Mouse (Mus musculus) hindbrain, embryonic 14.5 days (tissue): ENCODE data around the gene Fgd6. TPM values are rescaled to one million over a fixed set of nuclear protein-coding genes. Genes with fewer than 3 reads are reported as not detected.
A peak's percentile ranks its signal among the peaks of the same experiment; 100 is the strongest.

Source experiments
- ATAC-seq: fragments of 200-750 bp; cut with Nextera tagmentation; 2 replicates; pipeline ENCODE4 v1.8.0; 2017; ENCODE audit warnings: moderate number of reproducible peaks, mild to moderate bottlenecking, moderate TSS enrichment, moderate library complexity; ENCODE audit not compliant: low FRiP score
- DNase-seq: peaks from one replicate; pipeline ENCODE4 v3.0.0-alpha.2; 2015; ENCODE audit warnings: low spot score
- H3K27ac ChIP-seq: fragments of 300-500 bp; sonication (generic); 2 replicates; pipeline ENCODE4 v1.5.1; 2014; ENCODE audit warnings: mild to moderate bottlenecking, moderate library complexity
- H3K27me3 ChIP-seq: fragments of 300-500 bp; sonication (generic); 2 replicates; pipeline ENCODE4 v1.6.1; 2014; ENCODE audit warnings: mild to moderate bottlenecking, low read length, mixed read lengths; ENCODE audit not compliant: control insufficient read depth, insufficient read depth
- H3K36me3 ChIP-seq: fragments of 300-500 bp; sonication (generic); replicated peaks from 2 replicates; pipeline ENCODE4 v1.6.1; 2014; ENCODE audit not compliant: control insufficient read depth, insufficient read depth
- H3K4me1 ChIP-seq: fragments of 300-500 bp; sonication (generic); replicated peaks from 2 replicates; pipeline ENCODE4 v1.6.1; 2014; ENCODE audit warnings: antibody characterized with exemption, low read length, mixed read lengths; ENCODE audit not compliant: control insufficient read depth, insufficient read depth
- H3K4me2 ChIP-seq: fragments of 300-500 bp; sonication (generic); replicated peaks from 2 replicates; pipeline ENCODE4 v1.6.1; 2014; ENCODE audit warnings: mild to moderate bottlenecking, moderate library complexity
- H3K4me3 ChIP-seq: fragments of 300-500 bp; sonication (generic); replicated peaks from 2 replicates; pipeline ENCODE4 v1.5.1; 2014; ENCODE audit warnings: mild to moderate bottlenecking, low read length
- H3K9ac ChIP-seq: fragments of 300-500 bp; sonication (generic); 2 replicates; pipeline ENCODE4 v1.6.1; 2014
- H3K9me3 ChIP-seq: fragments of 300-500 bp; sonication (generic); 2 replicates; pipeline ENCODE4 v1.6.1; 2016; ENCODE audit warnings: low read length; ENCODE audit not compliant: control insufficient read depth
- WGBS: fragments of 180-500 bp; shearing (Covaris S2); extraction: QIAGEN DNeasy Blood & Tissue Kit; methylation state at CpG from one replicate; pipeline ENCODE4 v1.1.7; 2014; 5-methylcytosine and 5-hydroxymethylcytosine counted together
- polyA plus RNA-seq: library from polyadenylated mRNA; unstranded; fragments of >200 nt; fragmentation: Nextera tagmentation; extraction: Ambion mirVana; gene quantifications from 2 replicates; pipeline ENCODE4 v1.2.1, GENCODE M21; 2014

The Fgd6 gene
- polyA plus RNA-seq, 1 experiment from 2014 or later, result 3.6 TPM

GRCm38 (mm10) chr10:94153841-94154240, 118.0 kb downstream of the Fgd6 start:
- Histone ChIP-seq H3K9me3 (no peaks in the 10 kb centered on the region), H3K4me3 (no peak overlapping the region), H3K27ac (no peak overlapping the region), H3K36me3 (peaks cover 22% of the 10 kb centered on the region), H3K27me3 (no peaks in the 10 kb centered on the region), H3K4me1 (peaks cover 12% of the 10 kb centered on the region), H3K4me2 (no peak overlapping the region), H3K9ac (no peak overlapping the region)
- no peak for ATAC-seq
- DNase-seq, result no peak

GRCm38 (mm10) chr10:94158962-94159361, 123.2 kb downstream of the Fgd6 start:
- Histone ChIP-seq H3K27ac (no peak overlapping the region), H3K9me3 (no peaks in the 10 kb centered on the region), H3K9ac (no peak overlapping the region), H3K27me3 (no peaks in the 10 kb centered on the region), H3K4me3 (no peak overlapping the region), H3K4me2 (no peak overlapping the region), H3K36me3 (peaks cover 54% of the 10 kb centered on the region), H3K4me1 (no peaks in the 10 kb centered on the region)
- WGBS, result 90% methylated on average over 6 of the region's 6 CpGs
- DNase-seq (no peak), ATAC-seq (no peak)

DNA sequence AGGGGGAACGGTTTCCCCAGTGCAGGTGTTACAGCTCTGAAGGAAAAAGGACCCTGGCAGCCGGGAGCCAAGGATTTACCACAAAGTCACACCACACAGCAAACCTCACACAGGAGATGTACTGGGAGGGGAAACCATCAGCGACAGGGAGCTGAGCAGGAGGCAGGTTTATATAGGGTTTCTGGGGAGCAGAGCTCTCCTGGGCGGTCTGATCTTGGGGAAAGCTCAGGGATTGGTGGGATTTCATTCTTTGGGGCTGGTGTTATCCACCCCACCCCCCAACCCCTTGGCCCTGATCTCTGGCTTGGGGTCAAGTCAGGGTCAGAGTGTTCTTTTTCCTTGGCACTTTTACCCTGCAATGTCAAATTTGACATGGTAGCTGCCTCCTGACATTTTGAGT, 123.6 kb downstream of the Fgd6 start:
- Histone ChIP-seq H3K4me3 (no peak overlapping the region), H3K4me1 (no peaks in the 10 kb centered on the region), H3K9me3 (no peaks in the 10 kb centered on the region), H3K4me2 (no peak overlapping the region), H3K9ac (no peak overlapping the region), H3K36me3 (peaks cover 58% of the 10 kb centered on the region), H3K27me3 (no peaks in the 10 kb centered on the region), H3K27ac (no peak overlapping the region)
- 94% methylated on average over 4 of the region's 4 CpGs for WGBS
- DNase-seq (no peak), ATAC-seq (no peak)

DNA sequence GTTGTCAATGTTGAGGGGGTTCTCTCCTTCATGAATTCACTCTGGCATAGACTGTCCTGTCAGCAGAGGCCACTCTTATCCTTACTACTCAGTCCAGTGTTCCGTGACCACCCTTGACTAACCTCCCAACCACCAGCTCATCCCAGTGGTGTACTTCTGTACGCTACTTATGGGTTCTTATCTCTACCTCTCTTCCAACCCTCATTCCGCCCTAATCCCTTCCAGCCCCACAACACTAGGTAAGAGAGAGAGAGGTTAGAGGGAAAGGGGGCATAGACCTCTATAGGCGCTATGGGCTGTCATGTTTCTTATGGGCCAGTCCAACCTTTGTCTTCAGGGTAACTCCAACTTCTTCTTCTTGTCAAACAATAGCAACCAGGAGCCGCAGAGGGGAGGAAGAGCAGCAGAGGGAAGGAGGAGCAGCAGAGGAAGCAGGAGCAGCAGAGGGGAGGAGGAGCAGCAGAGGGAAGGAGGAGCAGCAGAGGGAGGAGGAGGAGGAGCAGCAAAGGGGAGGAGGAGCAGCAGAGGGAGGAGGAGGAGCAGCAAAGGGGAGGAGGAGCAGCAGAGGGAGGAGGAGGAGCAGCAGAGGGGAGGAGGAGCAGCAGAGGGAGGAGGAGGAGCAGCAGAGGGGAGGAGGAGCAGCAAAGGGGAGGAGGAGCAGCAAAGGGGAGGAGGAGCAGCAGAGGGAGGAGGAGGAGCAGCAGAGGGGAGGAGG, 125.4 kb downstream of the Fgd6 start:
- no peak overlapping the region for H3K9ac ChIP-seq
- peaks cover 72% of the 10 kb centered on the region for H3K36me3 ChIP-seq
- H3K4me3 ChIP-seq, result no peak overlapping the region
- no peaks in the 10 kb centered on the region for H3K4me1 ChIP-seq
- no peak for DNase-seq
- 92% methylated on average over 5 of the region's 5 CpGs for WGBS
- no peaks in the 10 kb centered on the region for H3K9me3 ChIP-seq
- H3K27me3 ChIP-seq, result no peaks in the 10 kb centered on the region
- H3K27ac ChIP-seq, result no peak overlapping the region
- ATAC-seq, result no peak
- no peak overlapping the region for H3K4me2 ChIP-seq

DNA sequence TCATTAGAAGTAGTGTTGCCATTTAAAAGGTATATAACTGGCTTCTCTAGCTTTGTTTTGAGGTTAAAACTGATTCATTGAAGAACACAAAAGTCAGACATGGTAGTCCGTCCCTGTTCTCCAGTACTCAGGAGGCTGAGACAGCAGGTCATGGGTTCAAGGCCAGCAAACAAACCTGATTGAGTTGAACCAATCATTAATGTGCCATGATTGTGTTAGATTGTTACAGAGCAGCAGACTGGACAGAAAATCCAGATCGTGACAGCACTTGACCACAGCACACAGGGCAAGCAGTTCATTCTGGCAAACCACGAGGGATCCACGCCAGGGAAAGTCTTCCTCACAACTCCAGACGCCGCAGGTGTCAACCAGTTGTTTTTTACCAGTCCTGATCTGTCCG, 126.2 kb downstream of the Fgd6 start:
- no peaks in the 10 kb centered on the region for H3K4me1 ChIP-seq
- ATAC-seq, result no peak
- no peaks in the 10 kb centered on the region for H3K27me3 ChIP-seq
- 96% methylated on average over 7 of the region's 7 CpGs for WGBS
- no peak overlapping the region for H3K9ac ChIP-seq
- H3K9me3 ChIP-seq, result no peaks in the 10 kb centered on the region
- DNase-seq, result no peak
- no peak overlapping the region for H3K27ac ChIP-seq
- H3K4me2 ChIP-seq, result no peak overlapping the region
- no peak overlapping the region for H3K4me3 ChIP-seq
- peaks cover 72% of the 10 kb centered on the region for H3K36me3 ChIP-seq

GRCm38 (mm10) chr10:94164104-94164845, 128.5 kb downstream of the Fgd6 start:
- H3K36me3 ChIP-seq, result peaks cover 77% of the 10 kb centered on the region
- H3K4me3 ChIP-seq, result no peak overlapping the region
- no peaks in the 10 kb centered on the region for H3K27me3 ChIP-seq
- H3K4me2 ChIP-seq, result no peak overlapping the region
- DNase-seq, result no peak
- no peaks in the 10 kb centered on the region for H3K4me1 ChIP-seq
- WGBS, result 93% methylated on average over 5 of the region's 5 CpGs
- H3K9me3 ChIP-seq, result no peaks in the 10 kb centered on the region
- no peak for ATAC-seq
- no peak overlapping the region for H3K27ac ChIP-seq
- no peak overlapping the region for H3K9ac ChIP-seq

- no peak for ATAC-seq
- WGBS, result 94% methylated on average over 16 of the region's 16 CpGs
- DNase-seq, result no peak
- peaks cover 78% of the 10 kb centered on the region for H3K36me3 ChIP-seq
- no peaks in the 10 kb centered on the region for H3K27me3 ChIP-seq
- H3K9ac ChIP-seq, result no peak overlapping the region
- H3K27ac ChIP-seq, result no peak overlapping the region
- no peak overlapping the region for H3K4me3 ChIP-seq
- H3K9me3 ChIP-seq, result no peaks in the 10 kb centered on the region
- H3K4me1 ChIP-seq, result no peaks in the 10 kb centered on the region
- no peak overlapping the region for H3K4me2 ChIP-seq
Observed at GRCm38 (mm10) chr10:94165426-94165825, 129.6 kb downstream of the Fgd6 start.

GRCm38 (mm10) chr10:94167051-94167750, 131.4 kb downstream of the Fgd6 start:
- Histone ChIP-seq H3K4me1 (0 out of 2 replicates have a peak, but pooled peaks cover 7% of the 10 kb centered on the region), H3K4me3 (no peak overlapping the region), H3K4me2 (no peak overlapping the region), H3K9me3 (no peaks in the 10 kb centered on the region), H3K27me3 (no peaks in the 10 kb centered on the region), H3K9ac (no peak overlapping the region), H3K27ac (peak overlapping the region; percentile 32), H3K36me3 (peaks cover 81% of the 10 kb centered on the region)
- DNase-seq (no peak), ATAC-seq (no peak)
- 48% methylated on average over 11 of the region's 11 CpGs for whole genome bisulfite sequencing

DNA sequence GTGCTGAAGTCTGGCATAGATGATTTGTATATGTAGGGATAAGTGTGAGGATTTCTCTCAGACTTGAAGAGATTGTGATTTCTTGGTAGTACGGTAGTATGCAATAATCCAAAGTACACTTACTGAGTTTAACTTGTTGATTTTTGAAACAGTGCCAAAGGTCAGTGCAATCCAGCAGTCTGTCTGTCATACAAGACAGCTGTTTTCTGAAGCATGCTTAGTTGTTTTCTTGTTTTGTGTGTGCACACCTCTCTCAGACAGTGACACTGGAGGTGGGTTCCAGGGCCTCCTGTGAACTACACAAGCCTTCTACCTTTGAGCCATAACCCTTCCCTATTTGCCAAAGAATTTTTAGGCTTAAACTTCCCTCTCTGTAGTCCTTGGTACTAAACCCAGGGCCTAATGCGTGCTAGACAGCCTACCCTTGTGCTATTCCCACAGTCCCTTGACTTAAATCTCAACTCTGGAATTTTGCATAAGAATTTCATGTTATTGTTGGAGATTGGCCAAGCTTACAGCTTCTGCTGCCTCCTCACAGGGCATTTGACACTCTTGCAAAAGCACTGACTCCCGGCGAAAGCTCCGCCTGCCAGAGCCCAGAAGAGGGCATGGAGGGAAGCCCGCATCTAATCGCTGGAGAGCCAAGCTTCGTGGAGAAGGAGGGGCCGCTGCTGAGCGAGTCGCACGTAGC, 135.8 kb downstream of the Fgd6 start:
- peaks cover 81% of the 10 kb centered on the region for H3K36me3 ChIP-seq
- ATAC-seq (no peak), DNase-seq (no peak)
- no peaks in the 10 kb centered on the region for H3K9me3 ChIP-seq
- no peak overlapping the region for H3K4me3 ChIP-seq
- peaks cover 18% of the 10 kb centered on the region; the same call in 1 of the 2 replicates for H3K4me1 ChIP-seq
- H3K9ac ChIP-seq, result no peak overlapping the region
- no peak overlapping the region for H3K27ac ChIP-seq
- H3K27me3 ChIP-seq, result no peaks in the 10 kb centered on the region
- 0 out of 2 replicates have a peak overlapping the region, but pooled peaks have one; percentile 10 for H3K4me2 ChIP-seq
- 27% methylated on average over 12 of the region's 12 CpGs for WGBS
